In genomic region chrX:56597219-56597886, GRCm38 (mm10) we compare ENCODE assay signal across 9 mouse cellular contexts. TPM values are rescaled to one million over a fixed set of nuclear protein-coding genes. Genes with fewer than 3 reads are reported as not detected.
DNase-seq lines count a peak whose midpoint lies in the region; ATAC-seq lines count a peak whose summit lies in the region.
"Had no signal": no experiment of that assay in that cellular context is flagged by ENCODE, and none has a peak within 500 bp of the region (broad histone marks: within the 10 kb centered on the region; RNA-seq: fewer than 3 reads in every experiment).

No protein-coding gene starts in this region.

- DNase-seq in heart, adult 8-10 months (ENCODE audit: low spot score), result peak; percentile 1
- no peak for DNase-seq in heart, postnatal 25 days (ENCODE audit: low spot score)
- DNase-seq in adipocyte (ENCODE audit: low spot score), result peak; percentile 69
- peak; percentile 24 for DNase-seq in kidney, adult 9 months
- peak; percentile 25 for DNase-seq in retina, embryonic 14.5 days (ENCODE audit: low spot score)
- DNase-seq in c-Kit-positive CD71-positive TER-119-positive erythroid progenitor cells, embryonic 14.5 days (ENCODE audit: low spot score), result no peak

- H3K36me3 ChIP-seq in forebrain, embryonic 13.5 days (ENCODE audit: poor library complexity, severe bottlenecking), result no peaks in the 10 kb centered on the region
- no peaks in the 10 kb centered on the region for H3K36me3 ChIP-seq in lung, embryonic 16.5 days (ENCODE audit: control insufficient read depth, insufficient read depth, low read length)

- 19% methylated on average over 25 of the region's 25 CpGs for WGBS in forebrain, embryonic 13.5 days
- WGBS in lung, embryonic 16.5 days, result 15% methylated on average over 25 of the region's 25 CpGs

- peak overlapping the region; percentile 62 for H3K4me2 ChIP-seq in forebrain, embryonic 13.5 days
- H3K4me2 ChIP-seq in lung, embryonic 16.5 days (ENCODE audit: low read depth, low read length), result peak overlapping the region; percentile 47

- peaks cover 6% of the 10 kb centered on the region; the same call in 1 of the 2 replicates for H3K4me1 ChIP-seq in forebrain, embryonic 13.5 days
- no peaks in the 10 kb centered on the region for H3K4me1 ChIP-seq in lung, embryonic 16.5 days (replicated peaks; ENCODE audit: control insufficient read depth, insufficient read depth, low read length)

- H3K9me3 ChIP-seq in forebrain, embryonic 13.5 days (replicated peaks), result no peaks in the 10 kb centered on the region
- H3K9me3 ChIP-seq in lung, embryonic 16.5 days (ENCODE audit: control insufficient read depth, low read length), result no peaks in the 10 kb centered on the region

- peak overlapping the region; percentile 85 for H3K27ac ChIP-seq in forebrain, embryonic 13.5 days
- H3K27ac ChIP-seq in lung, embryonic 16.5 days (ENCODE audit: low read length), result 0 out of 2 replicates have a peak overlapping the region, but pooled peaks have one; percentile 2

- peak overlapping the region; percentile 63 for H3K4me3 ChIP-seq in forebrain, embryonic 13.5 days
- H3K4me3 ChIP-seq in lung, embryonic 16.5 days (ENCODE audit: low read length), result peak overlapping the region; percentile 67

- peak; percentile 75 for ATAC-seq in forebrain, embryonic 13.5 days
- peak; percentile 66 for ATAC-seq in lung, embryonic 16.5 days (ENCODE audit: low read depth)

- H3K9ac ChIP-seq in forebrain, embryonic 13.5 days, result peak overlapping the region; percentile 78
- H3K9ac ChIP-seq in lung, embryonic 16.5 days (ENCODE audit: low read length), result peak overlapping the region; percentile 80

- intact Hi-C loops in heart, postnatal 25 days (cut with DNase I), result loop anchor here (10.0 kb wide), 1 partner anchor 457 kb away; the partner anchor contains the start of gene Htatsf1

- no peaks in the 10 kb centered on the region for H3K27me3 ChIP-seq in forebrain, embryonic 13.5 days
- no peaks in the 10 kb centered on the region for H3K27me3 ChIP-seq in lung, embryonic 16.5 days (ENCODE audit: control insufficient read depth, insufficient read depth, low read depth, low read length)

RNA-seq across cellular contexts. Expression of gene Mmgt1, which starts 0.5 kb away (rescaled TPM):
- 10 to 100 TPM; 28.5 to 33.9 (median 30.6) TPM for total RNA-seq in heart, adult 8-10 months (2022)
- total RNA-seq in heart, postnatal 25 days (2021), result 10 to 100 TPM; 29.9 to 33.3 TPM
- 48.7 and 53.1 TPM in 2 replicates for polyA plus RNA-seq in forebrain, embryonic 13.5 days (2015; fragmentation: Nextera tagmentation; extraction: Ambion mirVana)
- 23.1 and 27.6 TPM in 2 replicates for polyA plus RNA-seq in lung, embryonic 16.5 days (2015; fragmentation: Nextera tagmentation; extraction: Ambion mirVana)

RNA-seq across cellular contexts. Expression of gene Slc9a6, which starts 12.2 kb away (rescaled TPM):
- total RNA-seq in heart, adult 8-10 months (2022), result 10 to 100 TPM; 23.4 to 28.6 (median 26.0) TPM
- 10 to 100 TPM; 20.7 to 23.0 TPM for total RNA-seq in heart, postnatal 25 days (2021)
- polyA plus RNA-seq in forebrain, embryonic 13.5 days (2015; fragmentation: Nextera tagmentation; extraction: Ambion mirVana), result 25.0 and 32.5 TPM in 2 replicates
- 11.7 and 13.0 TPM in 2 replicates for polyA plus RNA-seq in lung, embryonic 16.5 days (2015; fragmentation: Nextera tagmentation; extraction: Ambion mirVana)

RNA-seq across cellular contexts. Expression of gene Gm648, which starts 47.9 kb away (rescaled TPM):
- total RNA-seq in heart, adult 8-10 months (2022), result not detected
- total RNA-seq in heart, postnatal 25 days (2021), result not detected
- not detected in 2 replicates for polyA plus RNA-seq in forebrain, embryonic 13.5 days (2015; fragmentation: Nextera tagmentation; extraction: Ambion mirVana)
- not detected in 2 replicates for polyA plus RNA-seq in lung, embryonic 16.5 days (2015; fragmentation: Nextera tagmentation; extraction: Ambion mirVana)
- total RNA-seq: left cerebral cortex, postnatal 25 days had no signal

Comparison
In these comparisons a context has a peak if more than half of its experiments do, and no peak if none do; other contexts are left out.
1. DNase-seq: peak in heart, adult 8-10 months (single experiment), adipocyte (single experiment), kidney, adult 9 months (single experiment) and retina, embryonic 14.5 days (single experiment); none in heart, postnatal 25 days (single experiment) and c-Kit-positive CD71-positive TER-119-positive erythroid progenitor cells, embryonic 14.5 days (single experiment).